Mouse (Mus musculus) gastrocnemius, adult 8-10 months (tissue): ENCODE measurements around the gene Rem1. TPM values are rescaled to one million over a fixed set of nuclear protein-coding genes. Genes with fewer than 3 reads are reported as not detected.
A peak's percentile ranks its signal among the peaks of the same experiment; 100 is the strongest.
"Not testable (repeated sequence)": the region's sequence is repeated elsewhere in the genome, so short reads cannot be mapped to it uniquely, and the experiment has no call there.

ENCODE experiments used
- DNase-seq, 2 experiments: peaks; one replicate each; pipeline ENCODE4 v3.0.0; 2022; ENCODE audit warnings: low spot score in 2 of 2
- total RNA-seq, 4 experiments: library from RNA; stranded (reverse); gene quantifications; 2 replicates each; pipeline ENCODE4 v1.2.4; 2022

Gene Rem1
- total RNA-seq, 4 experiments from 2014 or later: 1.5 to 2.5 (median 1.7) TPM

DNA sequence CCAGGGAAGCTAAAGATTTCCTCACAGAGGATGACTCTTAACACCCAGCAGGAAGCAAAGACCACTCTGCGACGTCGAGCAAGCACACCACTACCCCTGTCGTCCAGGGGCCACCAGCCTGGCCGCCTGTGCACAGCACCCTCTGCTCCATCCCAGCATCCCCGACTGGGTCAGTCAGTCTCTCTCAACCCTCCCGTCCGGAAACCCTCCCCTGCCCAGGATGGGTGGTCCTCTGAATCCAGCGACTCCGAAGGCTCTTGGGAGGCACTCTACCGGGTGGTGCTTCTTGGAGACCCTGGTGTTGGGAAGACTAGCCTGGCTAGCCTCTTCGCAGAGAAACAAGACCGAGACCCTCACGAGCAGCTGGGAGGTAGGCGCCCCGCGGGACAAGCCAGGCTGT lies 1.3 kb downstream of the Rem1 start:
- no peak for DNase-seq

DNA sequence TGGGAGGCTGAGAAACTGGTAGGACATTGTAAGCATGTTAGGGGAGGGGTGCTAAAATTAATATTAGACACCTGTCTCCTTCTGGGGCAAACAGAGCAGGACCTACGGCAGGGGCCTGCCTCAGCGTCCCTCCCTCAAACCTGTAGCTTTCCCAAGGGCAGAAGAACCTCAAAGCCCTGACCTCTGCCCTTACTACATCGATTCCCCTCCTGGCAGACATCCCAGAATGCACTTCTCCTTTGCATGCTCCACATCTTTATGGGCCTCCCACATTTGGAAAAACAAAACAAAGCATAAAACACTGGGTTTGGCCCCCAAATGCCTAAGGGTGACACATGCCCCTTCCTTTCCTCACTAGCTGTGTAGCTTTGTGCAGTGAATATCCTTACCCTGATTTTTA lies 2.5 kb downstream of the Rem1 start:
- DNase-seq: no peak

DNA sequence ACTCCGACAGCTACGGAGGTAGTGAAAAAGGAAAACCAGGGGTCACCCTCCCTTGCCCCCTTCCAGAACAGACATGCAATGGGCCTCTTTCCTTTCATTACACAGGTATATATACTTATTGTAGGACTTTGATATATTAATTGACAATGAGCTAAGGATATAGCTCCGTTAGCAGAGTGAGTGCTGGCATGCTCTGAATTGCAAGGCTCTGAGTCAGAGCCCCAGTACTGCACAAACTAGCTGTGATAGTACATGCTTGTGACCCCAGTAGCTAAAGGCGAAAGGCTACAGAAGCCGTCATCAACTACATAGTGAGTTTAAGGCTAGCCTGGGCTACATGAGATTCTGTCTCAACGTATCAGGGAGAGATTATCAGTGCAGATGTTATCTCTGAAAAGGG lies 3.2 kb downstream of the Rem1 start:
- no peak for DNase-seq

DNA sequence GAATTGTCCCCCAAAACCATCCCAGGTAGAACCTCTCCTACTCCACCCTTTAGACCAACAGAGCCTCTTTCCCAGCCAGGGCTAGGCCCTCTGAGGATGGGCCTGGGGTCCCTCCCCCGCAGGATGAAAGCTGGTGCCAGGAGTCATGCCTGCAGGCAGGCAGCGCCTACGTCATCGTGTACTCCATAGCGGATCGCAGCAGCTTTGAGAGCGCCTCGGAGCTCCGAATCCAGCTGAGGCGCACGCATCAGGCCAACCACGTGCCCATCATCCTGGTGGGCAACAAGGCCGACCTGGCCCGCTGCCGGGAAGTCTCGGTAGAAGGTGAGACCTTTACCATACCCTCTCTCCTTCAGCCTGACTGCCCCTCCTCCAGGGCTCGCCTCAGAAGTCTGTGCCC lies 6.6 kb downstream of the Rem1 start:
- DNase-seq: no peak

DNA sequence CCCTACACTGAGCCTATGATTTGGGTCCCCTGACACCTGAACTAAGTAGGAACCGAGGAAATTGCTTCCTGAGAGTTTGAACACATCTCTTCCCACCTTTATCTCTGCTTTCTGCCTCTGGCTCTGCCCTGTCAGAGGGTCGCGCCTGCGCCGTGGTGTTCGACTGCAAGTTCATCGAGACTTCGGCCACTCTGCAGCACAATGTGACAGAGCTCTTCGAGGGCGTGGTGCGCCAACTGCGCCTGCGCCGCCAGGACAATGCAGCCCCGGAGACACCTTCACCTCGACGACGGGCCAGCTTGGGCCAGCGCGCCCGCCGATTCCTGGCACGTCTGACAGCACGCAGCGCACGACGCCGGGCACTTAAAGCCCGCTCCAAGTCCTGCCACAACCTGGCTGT lies 7.6 kb downstream of the Rem1 start:
- DNase-seq: no peak

DNA sequence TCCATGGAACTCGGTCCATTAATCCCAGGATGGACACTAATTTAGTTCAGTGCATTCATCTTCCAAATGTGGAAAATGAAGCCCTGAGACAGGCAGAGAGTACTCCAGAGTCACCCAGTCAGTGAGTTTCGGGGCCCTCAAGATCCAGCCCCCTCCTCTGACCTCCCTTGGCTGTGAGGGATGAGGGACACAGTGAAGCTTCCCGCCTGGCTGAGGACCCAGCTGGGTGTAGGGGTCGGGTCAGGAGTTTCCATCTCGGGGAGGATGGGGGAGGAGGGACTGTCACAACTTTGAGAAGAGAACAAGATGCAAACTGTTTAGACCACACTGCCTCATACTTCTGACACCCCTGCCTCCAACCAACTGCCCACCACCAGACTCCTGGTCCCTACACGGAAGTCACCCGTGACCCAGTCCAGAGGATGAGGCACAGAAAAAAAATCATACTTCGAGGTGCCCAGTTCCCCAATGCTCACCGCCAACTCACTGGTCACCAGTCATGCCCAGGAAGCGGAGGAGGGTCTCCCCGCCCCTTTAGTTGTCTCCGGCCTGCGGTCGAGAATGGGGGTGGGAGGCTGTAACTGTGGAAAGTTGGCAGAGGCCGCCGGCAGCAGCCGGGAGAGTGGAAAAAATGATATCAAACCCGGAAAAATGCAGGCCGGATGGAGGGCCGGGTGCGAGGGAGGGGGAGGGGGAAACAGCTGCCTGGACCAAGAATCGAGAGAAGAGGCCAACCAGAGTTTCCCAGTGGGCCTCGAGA lies 9.7 kb downstream of the Rem1 start:
- peak; percentile 45 to 73 for DNase-seq

DNA sequence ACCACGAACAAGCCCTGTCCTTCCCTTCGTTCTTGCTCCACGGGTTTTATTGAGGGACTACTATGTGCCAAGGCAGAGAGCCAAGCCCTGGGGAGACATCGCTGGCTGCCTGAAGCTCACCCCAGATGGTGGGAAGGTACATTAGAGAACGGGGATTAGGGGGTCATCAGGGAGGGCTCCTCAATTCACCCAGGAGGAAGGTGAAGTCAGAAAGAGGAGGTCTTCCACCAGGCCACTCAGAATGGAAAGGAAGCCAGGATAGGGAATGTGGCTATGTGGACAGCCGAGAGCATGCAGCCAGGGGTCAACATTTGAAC lies 10.2 kb downstream of the Rem1 start:
- DNase-seq: no peak

DNA sequence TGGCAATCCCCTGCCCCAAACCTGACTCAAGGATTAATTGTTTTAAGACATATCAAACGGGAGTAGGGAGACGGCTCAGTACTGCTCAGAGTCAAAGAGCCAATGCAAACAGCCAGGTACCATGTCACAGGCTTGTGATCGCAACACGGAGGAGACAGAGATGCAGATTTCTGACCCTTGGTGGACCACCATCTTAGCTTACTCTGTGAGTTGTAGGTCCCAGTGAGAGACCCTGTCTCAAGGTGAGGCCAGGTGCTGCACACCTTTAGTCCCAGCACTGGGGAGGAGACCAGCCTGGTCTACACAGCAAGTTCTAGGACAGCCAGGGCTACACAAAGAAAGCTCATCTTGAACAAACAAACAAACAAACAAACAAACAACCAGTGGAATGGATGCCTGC lies 10.6 kb downstream of the Rem1 start:
- DNase-seq: no peak

DNA sequence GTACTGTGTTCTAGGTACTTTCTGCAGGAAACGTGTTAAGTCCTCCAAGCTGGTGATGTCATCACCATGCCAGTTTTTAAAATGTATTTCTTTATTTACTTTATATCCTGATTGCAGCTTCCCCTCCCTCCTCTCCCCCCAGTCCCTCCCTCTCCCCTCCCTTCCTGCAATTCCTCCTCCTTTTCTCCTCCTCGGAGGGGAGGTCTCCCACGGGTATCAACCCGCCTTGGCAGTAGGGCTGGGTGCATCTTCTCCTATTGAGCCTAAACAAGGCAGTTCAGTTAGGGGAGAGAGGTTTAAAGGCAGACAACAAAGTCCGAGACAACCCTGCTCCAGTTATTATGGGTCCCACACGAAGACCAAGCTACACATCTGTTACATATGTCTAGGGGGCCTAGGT lies 12.1 kb downstream of the Rem1 start:
- DNase-seq: no peak

DNA sequence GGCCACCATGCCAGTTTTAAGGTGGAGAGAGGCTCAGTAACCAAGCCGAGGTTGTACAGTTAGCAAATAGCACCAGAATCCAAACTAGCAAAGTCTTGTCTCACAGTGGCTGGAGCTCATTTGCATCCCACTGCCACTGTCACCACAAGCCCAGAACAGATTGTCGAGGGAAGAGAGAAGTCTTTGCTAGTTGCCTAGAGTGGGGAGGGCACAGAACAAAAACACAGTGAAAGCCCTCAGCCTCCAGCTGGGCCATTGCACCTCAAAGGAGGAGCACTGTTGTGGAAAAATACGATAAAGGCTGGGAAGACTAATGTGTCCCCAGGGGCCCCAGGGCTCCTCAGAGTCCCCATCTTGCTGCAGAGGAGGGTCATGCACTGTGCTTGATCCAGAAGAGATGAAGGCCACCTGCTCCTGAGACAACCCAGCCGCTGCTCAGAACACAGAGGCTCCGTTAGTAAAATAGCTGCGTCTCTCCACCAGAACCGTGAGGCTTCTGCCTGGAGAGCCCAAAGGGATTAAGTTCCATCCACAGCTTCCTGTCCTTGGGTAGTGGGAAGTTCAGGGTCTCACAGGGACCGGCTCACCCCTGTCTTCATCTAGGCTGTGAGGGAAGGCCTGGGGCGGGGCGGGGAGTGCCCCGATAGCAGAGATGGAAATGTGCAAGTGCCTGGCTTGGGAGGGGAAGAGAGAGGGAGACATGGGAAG lies 12.8 kb downstream of the Rem1 start:
- DNase-seq: peak in 1 of 2 experiments; percentile 29

DNA sequence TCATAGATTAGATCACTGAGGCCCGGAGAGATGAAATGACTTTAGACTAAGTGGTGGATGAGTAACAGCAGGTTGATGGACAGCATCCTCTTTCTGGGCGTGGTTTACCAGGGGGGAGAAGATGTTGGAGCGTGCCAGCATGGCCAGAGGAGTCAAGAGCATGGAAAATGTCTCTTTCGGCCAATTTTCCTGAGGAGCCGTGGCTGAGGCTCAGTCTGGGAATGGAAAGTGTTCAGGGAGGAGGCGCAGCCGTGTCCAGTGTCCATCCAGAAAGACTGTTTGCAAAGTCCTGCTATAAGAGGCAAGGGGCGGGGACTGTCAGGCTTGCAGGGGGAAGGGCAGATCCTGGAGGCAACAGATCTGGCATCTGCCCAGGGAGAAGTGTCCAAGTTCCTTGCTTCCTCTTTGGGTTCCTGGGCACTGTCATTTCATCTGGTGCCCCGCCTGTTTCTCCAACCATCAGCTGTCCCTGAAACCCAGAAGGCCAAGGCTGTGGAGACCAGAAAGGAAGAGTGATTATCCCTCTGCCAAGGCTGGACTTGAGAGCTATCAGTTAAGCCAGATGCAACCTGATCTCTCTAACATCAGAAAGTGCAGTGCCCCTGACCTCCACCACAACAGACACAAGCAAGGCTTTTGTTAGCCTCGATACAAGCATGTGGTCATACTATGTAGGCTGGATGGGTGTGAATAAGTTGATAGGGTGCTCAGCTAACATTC lies 26.3 kb downstream of the Rem1 start:
- peak; percentile 41 to 59 for DNase-seq

DNA sequence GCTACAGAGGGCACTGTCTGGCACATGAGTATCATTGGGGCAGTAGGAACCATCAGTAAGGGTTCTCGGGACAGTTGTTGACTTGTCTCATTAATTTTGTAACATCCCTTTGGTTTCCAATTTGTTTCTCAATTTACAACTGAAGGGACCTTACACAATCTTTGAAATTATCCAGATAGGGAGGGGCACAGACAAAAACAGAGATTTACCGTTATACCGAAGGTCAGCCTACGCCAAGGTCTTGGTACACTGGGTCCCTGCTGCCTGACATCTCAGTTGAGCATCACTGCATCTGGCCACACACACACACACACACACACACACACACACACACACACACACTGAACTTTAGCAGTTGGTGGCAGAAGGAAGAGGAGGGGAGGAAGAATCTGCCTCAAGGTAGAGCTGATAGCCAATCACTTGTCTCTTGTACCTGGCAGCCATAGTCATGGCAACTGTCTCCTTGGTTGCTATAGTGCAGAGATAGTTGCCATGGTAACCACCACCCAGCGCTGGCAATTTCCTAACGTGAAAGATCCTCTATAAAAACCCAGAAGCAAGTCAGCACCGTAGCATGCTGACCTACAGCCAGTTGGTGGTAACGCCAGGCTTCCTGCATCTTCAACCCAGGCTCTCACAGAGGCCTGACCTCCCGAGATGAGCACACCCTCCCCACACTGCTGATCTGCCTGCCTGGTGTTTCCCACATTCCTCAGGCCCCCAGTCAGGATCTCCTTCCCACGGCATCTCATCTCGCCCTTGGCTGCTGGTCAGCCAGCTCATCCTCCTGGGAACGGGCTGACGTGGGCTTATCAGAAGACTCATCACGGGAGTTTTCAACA lies 27.3 kb downstream of the Rem1 start:
- peak; percentile 37 to 61 for DNase-seq

DNA sequence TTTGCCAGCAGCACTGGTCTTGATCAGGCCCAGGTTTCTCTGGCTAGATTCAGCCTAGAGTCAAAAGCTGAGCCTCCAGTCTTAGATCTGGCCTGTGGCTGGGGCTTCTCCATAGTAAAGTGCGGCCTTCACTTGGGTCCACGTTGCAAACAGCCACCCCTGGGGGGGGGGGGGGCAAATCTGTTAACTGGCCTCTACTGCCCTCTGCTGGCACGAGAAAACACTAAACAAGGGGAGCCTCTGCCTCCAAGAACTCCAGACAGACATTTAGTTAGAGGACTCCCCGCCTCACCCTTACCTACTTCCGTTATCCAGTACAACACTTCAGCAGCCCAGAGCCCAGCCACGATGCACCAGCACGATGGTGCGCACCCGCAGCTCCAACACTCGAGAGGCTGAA lies 30.6 kb downstream of the Rem1 start:
- DNase-seq: no peak

DNA sequence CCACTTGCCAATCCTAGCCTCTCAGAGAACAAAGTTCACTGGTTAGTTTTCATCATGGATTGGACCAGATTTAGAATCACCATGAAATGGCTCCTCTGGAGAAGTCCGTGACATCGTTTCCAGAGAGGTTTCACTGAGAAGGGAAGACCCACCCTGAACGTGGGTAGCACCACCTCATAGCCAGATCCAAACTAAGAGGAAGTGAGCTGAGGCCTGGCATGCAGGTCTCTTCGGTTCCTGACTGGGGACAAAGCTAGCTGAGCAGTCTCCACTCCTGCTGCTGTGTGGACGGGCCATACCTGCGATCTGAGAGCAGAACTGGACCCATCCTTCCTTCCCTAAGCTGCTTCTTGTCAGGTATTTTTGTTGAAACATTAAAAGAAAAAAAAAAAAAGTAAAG lies 34.4 kb downstream of the Rem1 start:
- DNase-seq: no peak

DNA sequence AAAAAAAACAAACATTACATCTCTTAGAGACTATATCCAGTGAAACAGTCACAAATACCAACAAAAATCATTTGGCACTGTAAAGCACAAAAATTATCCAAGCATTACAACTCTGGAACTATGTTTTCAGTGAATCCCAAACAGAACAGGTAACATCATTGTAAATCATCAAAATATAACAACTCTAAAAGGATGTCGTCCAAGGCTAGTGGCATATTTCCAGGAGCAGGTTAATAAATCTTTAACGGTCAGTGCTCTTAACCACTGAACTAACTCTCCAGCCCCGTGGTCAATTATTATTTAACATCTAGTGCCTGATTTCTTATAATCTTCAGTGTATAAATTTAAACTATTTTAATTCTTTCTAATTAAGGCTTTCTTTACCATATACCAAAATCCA lies 39.4 kb downstream of the Rem1 start:
- DNase-seq: not testable (repeated sequence)

DNA sequence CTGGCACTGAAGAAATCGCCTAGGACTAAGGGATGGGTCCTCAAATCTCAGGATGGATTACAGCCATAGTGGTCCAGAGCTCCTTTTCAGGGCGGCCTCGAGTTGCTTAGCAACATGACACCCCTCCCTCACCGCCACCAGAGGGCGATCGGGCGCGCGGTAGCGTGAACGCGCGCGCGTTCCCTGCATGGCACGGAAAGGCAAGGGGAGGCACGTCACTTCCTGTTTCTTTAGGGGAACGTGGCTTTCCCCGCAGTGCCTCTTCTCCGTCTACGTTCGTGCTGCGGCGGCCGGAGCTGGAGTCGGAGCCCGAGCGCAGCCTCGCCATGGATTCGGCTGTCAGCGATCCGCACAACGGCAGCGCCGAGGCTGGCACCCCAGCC lies 42.5 kb downstream of the Rem1 start, which contains the start of gene H13:
H13 (plus strand) TSS at position 206 of the 383 bp plus-strand sequence.
- peak; percentile 78 to 84 for DNase-seq

DNA sequence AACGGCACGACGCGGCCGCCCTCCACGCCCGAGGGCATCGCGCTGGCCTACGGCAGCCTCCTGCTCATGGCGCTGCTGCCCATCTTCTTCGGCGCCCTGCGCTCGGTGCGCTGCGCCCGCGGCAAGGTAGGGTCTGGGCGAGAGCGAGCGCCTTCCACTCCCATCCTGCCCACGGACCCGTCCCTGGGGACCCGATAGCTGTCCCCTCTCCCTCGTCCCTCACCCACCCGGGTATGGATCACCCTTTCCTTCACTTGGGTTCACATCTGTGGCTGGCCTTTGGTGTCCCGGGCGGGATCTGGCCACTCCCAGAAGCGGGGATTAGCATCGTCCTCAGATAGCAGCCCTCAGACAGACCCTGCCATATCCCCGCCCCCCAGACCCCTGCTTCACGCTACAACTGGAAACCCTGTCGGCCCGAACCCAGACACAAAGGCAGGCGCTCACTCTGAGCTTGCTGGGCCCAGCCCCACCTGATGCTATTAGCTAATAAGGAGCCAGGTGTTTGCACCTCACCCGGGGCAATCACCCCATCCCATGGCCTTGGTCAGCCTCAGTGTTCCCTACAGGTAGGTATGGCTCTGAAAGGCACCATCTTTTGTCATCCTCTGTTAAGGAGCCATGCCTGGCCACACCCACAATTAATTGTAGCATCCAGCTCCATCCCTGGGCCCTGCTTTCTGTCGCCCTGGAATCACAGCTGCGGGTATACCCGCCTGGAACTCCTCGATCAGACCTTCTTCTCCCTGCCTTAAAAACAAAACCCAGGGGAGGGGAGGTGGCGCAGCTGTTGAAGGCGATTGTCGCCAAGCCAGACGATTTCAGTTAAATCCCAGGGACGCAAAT lies 43.1 kb downstream of the Rem1 start:
- DNase-seq: peak in 1 of 2 experiments; percentile 34

DNA sequence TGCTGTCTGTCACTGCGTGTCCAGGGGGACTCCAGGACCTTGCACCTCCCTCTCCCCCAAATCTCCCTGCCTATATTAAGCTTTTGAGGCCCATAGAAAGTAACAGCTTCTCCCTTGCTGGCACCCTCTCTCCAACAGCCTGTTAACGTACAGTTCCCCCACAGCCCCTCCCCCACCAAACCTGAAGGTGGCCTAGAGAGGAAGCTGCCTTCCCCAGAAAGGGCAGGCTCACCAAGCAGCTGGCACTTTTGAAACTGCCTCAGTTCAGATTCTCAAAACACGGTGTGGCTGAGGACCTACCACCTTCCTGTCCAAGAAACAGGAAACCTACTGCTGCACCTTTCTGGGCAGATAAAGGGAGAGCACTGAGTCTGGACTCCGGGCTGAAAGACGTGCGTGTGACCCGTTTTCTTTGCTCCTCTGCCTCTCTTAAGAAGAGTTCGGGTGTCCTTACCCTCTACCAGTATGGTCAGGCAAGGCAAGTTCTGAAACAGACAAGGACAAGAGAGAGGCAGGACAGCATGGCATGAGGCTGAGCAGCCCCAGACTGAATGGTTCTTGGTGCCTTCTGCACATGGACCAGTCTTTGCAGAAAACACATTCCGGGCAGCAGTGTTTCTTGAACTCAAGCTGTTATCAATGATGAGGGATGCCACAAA lies 44.4 kb downstream of the Rem1 start:
- no peak for DNase-seq

DNA sequence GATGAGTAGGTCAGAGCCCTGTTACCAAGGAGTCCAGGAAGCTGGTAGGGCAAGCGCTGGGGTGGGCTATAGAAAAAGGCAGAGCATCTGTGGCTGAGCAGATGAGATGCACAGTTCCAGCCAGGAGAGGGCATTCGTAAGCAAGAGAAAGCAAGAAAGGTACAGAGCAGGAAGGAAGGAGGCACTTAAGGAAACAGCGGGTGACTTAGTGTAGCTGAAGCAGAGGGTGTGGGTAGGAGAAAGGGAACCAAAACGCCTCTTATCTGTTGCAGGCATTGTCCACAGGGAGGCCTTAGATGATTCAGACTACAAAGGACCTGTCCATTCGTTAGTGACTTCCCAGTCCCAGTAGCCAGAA lies 44.9 kb downstream of the Rem1 start:
- no peak for DNase-seq

DNA sequence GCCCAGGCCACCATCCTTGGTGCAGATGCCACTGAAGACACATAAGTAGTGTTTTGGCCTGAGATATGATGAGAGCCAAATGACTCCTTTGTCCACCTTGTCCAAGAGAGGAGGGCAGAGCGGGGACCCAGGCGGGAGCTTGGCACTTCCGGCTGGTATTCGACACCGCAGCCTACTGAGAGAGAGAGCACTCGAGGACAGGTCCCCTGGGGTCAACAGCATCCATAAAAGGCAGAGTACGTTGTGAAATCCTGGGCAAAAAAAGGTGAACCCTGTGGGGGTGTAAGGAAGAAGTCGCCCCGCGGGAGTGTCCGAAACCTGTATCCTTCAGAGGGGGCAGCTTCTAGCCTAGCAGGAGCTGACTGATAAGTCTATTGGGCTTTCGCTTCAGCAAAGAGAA lies 45.4 kb downstream of the Rem1 start:
- DNase-seq: peak; percentile 38 to 40
